Mouse (Mus musculus): ENCODE measurements around the gene Sptb.

- TF ChIP-seq CTCF (IDR thresholded peaks at IDR 0.05; ENCODE audit: low read depth) = no peak
- TF ChIP-seq EP300 (IDR thresholded peaks at IDR 0.05; ENCODE audit: low read depth) = no peak
These were observed 135.5 kb downstream of the Sptb start for GRCm38 (mm10) chr12:76574815-76575214.

All from heart, postnatal 0 days (tissue).